Mouse (Mus musculus) forebrain, embryonic 13.5 days (tissue): Measurements from ENCODE around the gene Kantr. TPM values are rescaled to one million over a fixed set of nuclear protein-coding genes. Genes with fewer than 3 reads are reported as not detected.

Experiments
- ATAC-seq: fragments of 200-750 bp; cut with Nextera tagmentation; 2 replicates; pipeline ENCODE4 v1.8.0; 2017
- H3K27ac ChIP-seq: fragments of 300-500 bp; sonication (generic); 2 replicates; pipeline ENCODE4 v1.5.1; 2015; ENCODE audit warnings: inconsistent platforms, mild to moderate bottlenecking, moderate library complexity
- H3K27me3 ChIP-seq: fragments of 300-500 bp; sonication (generic); 2 replicates; pipeline ENCODE4 v1.6.1; 2015; ENCODE audit warnings: mild to moderate bottlenecking, inconsistent platforms
- H3K36me3 ChIP-seq: fragments of 300-500 bp; sonication (generic); 2 replicates; pipeline ENCODE4 v1.6.1; 2015; ENCODE audit warnings: mild to moderate bottlenecking, inconsistent platforms; ENCODE audit not compliant: poor library complexity, severe bottlenecking
- H3K4me1 ChIP-seq: fragments of 300-500 bp; sonication (generic); 2 replicates; pipeline ENCODE4 v1.6.1; 2015; ENCODE audit warnings: inconsistent platforms
- H3K4me2 ChIP-seq: fragments of 300-500 bp; sonication (generic); 2 replicates; pipeline ENCODE4 v1.6.1; 2015; ENCODE audit warnings: inconsistent platforms, mild to moderate bottlenecking, moderate library complexity
- H3K4me3 ChIP-seq: fragments of 300-500 bp; sonication (generic); 2 replicates; pipeline ENCODE4 v1.5.1; 2015; ENCODE audit warnings: mild to moderate bottlenecking, inconsistent platforms
- H3K9ac ChIP-seq: fragments of 300-500 bp; sonication (generic); 2 replicates; pipeline ENCODE4 v1.6.1; 2015; ENCODE audit warnings: mild to moderate bottlenecking, inconsistent platforms
- H3K9me3 ChIP-seq: fragments of 300-500 bp; sonication (generic); replicated peaks from 2 replicates; pipeline ENCODE4 v1.6.1; 2016; ENCODE audit warnings: inconsistent platforms
- WGBS: fragments of 180-500 bp; shearing (Covaris S2); methylation state at CpG from one replicate; pipeline ENCODE4 v1.1.7; 2015; 5-methylcytosine and 5-hydroxymethylcytosine counted together
- polyA plus RNA-seq: library from polyadenylated mRNA; unstranded; fragments of >200 nt; fragmentation: Nextera tagmentation; extraction: Ambion mirVana; gene quantifications from 2 replicates; pipeline ENCODE4 v1.2.1, GENCODE M21; 2015

Gene Kantr
- 21.1 and 21.5 TPM in 2 replicates for polyA plus RNA-seq

GRCm38 (mm10) chrX:152326996-152327688 lies at the start of gene Kantr:
Kantr (minus strand) TSS chrX:152327495.
- 15% methylated on average over 28 of the region's 29 CpGs for WGBS
- peak within 1 kb of the TSS; percentile 71 for H3K9ac ChIP-seq
- H3K4me3 ChIP-seq, result peak within 1 kb of the TSS; percentile 55
- H3K27ac ChIP-seq, result no peak within 1 kb of the TSS
- peak within 1 kb of the TSS; percentile 61 for H3K4me2 ChIP-seq
- peaks cover 8% of the 10 kb centered on the region; the same call in 1 of the 2 replicates for H3K4me1 ChIP-seq
- peaks cover 23% of the 10 kb centered on the region for H3K27me3 ChIP-seq
- H3K9me3 ChIP-seq, result no peaks in the 10 kb centered on the region
- ATAC-seq, result peak; percentile 99
- H3K36me3 ChIP-seq, result no peaks in the 10 kb centered on the region

GRCm38 (mm10) chrX:152368397-152369273 lies 41.3 kb upstream of the Kantr start, which contains the start of gene Gpr173:
Gpr173 (minus strand) TSS chrX:152368704.
- H3K4me1 ChIP-seq, result peaks cover 21% of the 10 kb centered on the region
- H3K27me3 ChIP-seq, result peaks cover 31% of the 10 kb centered on the region
- H3K9me3 ChIP-seq, result no peaks in the 10 kb centered on the region
- H3K27ac ChIP-seq, result peak within 1 kb of the TSS; percentile 78
- H3K9ac ChIP-seq, result peak within 1 kb of the TSS; percentile 76
- no peaks in the 10 kb centered on the region for H3K36me3 ChIP-seq
- peak; percentile 97 for ATAC-seq
- peak within 1 kb of the TSS; percentile 66 for H3K4me2 ChIP-seq
- 17% methylated on average over 21 of the region's 24 CpGs for WGBS
- peak within 1 kb of the TSS; percentile 59 for H3K4me3 ChIP-seq

- peaks cover 21% of the 10 kb centered on the region for H3K4me1 ChIP-seq
- H3K9ac ChIP-seq, result peak overlapping the region; percentile 76
- no peaks in the 10 kb centered on the region for H3K9me3 ChIP-seq
- peak overlapping the region; percentile 78 for H3K27ac ChIP-seq
- ATAC-seq, result peak; percentile 43
- peak overlapping the region; percentile 59 for H3K4me3 ChIP-seq
- WGBS, result 24% methylated on average over 3 of the region's 4 CpGs
- peaks cover 35% of the 10 kb centered on the region for H3K27me3 ChIP-seq
- no peaks in the 10 kb centered on the region for H3K36me3 ChIP-seq
- H3K4me2 ChIP-seq, result peak overlapping the region; percentile 66
Observed at GRCm38 (mm10) chrX:152368054-152368396, 40.7 kb upstream of the Kantr start.

- peaks cover 38% of the 10 kb centered on the region for H3K27me3 ChIP-seq
- no peak overlapping the region for H3K27ac ChIP-seq
- H3K9me3 ChIP-seq, result no peaks in the 10 kb centered on the region
- H3K9ac ChIP-seq, result peak overlapping the region; percentile 37; the same call in 1 of the 2 replicates
- WGBS, result 86% methylated on average over 2 of the region's 2 CpGs
- peaks cover 21% of the 10 kb centered on the region for H3K4me1 ChIP-seq
- peak overlapping the region; percentile 59 for H3K4me3 ChIP-seq
- ATAC-seq, result no peak
- H3K36me3 ChIP-seq, result no peaks in the 10 kb centered on the region
- H3K4me2 ChIP-seq, result peak overlapping the region; percentile 66
Observed at GRCm38 (mm10) chrX:152366418-152366817, 39.1 kb upstream of the Kantr start.

- H3K36me3 ChIP-seq, result no peaks in the 10 kb centered on the region
- peaks cover 18% of the 10 kb centered on the region; the same call in 1 of the 2 replicates for H3K27me3 ChIP-seq
Observed at GRCm38 (mm10) chrX:152352553-152353153, 25.4 kb upstream of the Kantr start.

GRCm38 (mm10) chrX:152347041-152347440 lies 19.7 kb upstream of the Kantr start:
- peaks cover 12% of the 10 kb centered on the region for H3K36me3 ChIP-seq
- 97% methylated on average over 14 of the region's 14 CpGs for WGBS
- H3K27ac ChIP-seq, result no peak overlapping the region
- no peak for ATAC-seq
- no peak overlapping the region for H3K4me2 ChIP-seq
- H3K4me1 ChIP-seq, result no peaks in the 10 kb centered on the region
- H3K9ac ChIP-seq, result no peak overlapping the region
- peaks cover 47% of the 10 kb centered on the region for H3K27me3 ChIP-seq
- H3K4me3 ChIP-seq, result no peak overlapping the region
- H3K9me3 ChIP-seq, result no peaks in the 10 kb centered on the region

More at GRCm38 (mm10) chrX:152352553-152353153, 25.4 kb upstream of the Kantr start:
- no peaks in the 10 kb centered on the region for H3K9me3 ChIP-seq
- no peak overlapping the region for H3K9ac ChIP-seq
- ATAC-seq, result peak; percentile 83
- WGBS, result 23% methylated on average over 5 of the region's 5 CpGs
- no peaks in the 10 kb centered on the region for H3K4me1 ChIP-seq
- H3K4me2 ChIP-seq, result no peak overlapping the region
- no peak overlapping the region for H3K27ac ChIP-seq
- no peak overlapping the region for H3K4me3 ChIP-seq

- Histone ChIP-seq H3K9ac (no peak overlapping the region), H3K27me3 (peaks cover 48% of the 10 kb centered on the region), H3K4me3 (no peak overlapping the region), H3K4me2 (no peak overlapping the region), H3K27ac (no peak overlapping the region), H3K36me3 (peaks cover 12% of the 10 kb centered on the region), H3K9me3 (no peaks in the 10 kb centered on the region), H3K4me1 (no peaks in the 10 kb centered on the region)
- ATAC-seq, result no peak
- 92% methylated on average over 15 of the region's 15 CpGs for WGBS
Observed at GRCm38 (mm10) chrX:152346587-152346986, 19.3 kb upstream of the Kantr start.

- ATAC-seq, result no peak
- H3K9me3 ChIP-seq, result no peaks in the 10 kb centered on the region
- H3K36me3 ChIP-seq, result peaks cover 31% of the 10 kb centered on the region
- H3K27ac ChIP-seq, result peak overlapping the region; percentile 88
- H3K4me2 ChIP-seq, result peak overlapping the region; percentile 50
- 31% methylated on average over 6 of the region's 6 CpGs for whole genome bisulfite sequencing
- peaks cover 16% of the 10 kb centered on the region for H3K4me1 ChIP-seq
- H3K4me3 ChIP-seq, result peak overlapping the region; percentile 60
- no peak overlapping the region for H3K9ac ChIP-seq
- peaks cover 62% of the 10 kb centered on the region for H3K27me3 ChIP-seq
Observed at GRCm38 (mm10) chrX:152342903-152343302, 15.6 kb upstream of the Kantr start.

- peaks cover 63% of the 10 kb centered on the region for H3K27me3 ChIP-seq
- 17% methylated on average over 25 of the region's 27 CpGs for WGBS
- ATAC-seq, result peak; percentile 98
Observed at GRCm38 (mm10) chrX:152342358-152342901, 15.1 kb upstream of the Kantr start, which contains the start of gene Tspyl2. Tspyl2 (minus strand) TSS chrX:152342425.

GRCm38 (mm10) chrX:152341496-152341895 lies 14.2 kb upstream of the Kantr start:
- Histone ChIP-seq H3K27me3 (peaks cover 66% of the 10 kb centered on the region), H3K4me3 (peak overlapping the region; percentile 60), H3K9ac (peak overlapping the region; percentile 81), H3K4me1 (peaks cover 27% of the 10 kb centered on the region), H3K36me3 (peaks cover 24% of the 10 kb centered on the region), H3K27ac (peak overlapping the region; percentile 82), H3K9me3 (no peaks in the 10 kb centered on the region), H3K4me2 (peak overlapping the region; percentile 70)
- no peak for ATAC-seq
- 38% methylated on average over 11 of the region's 11 CpGs for WGBS

More at GRCm38 (mm10) chrX:152342358-152342901, 15.1 kb upstream of the Kantr start, which contains the start of gene Tspyl2:
- Histone ChIP-seq H3K27ac (peak within 1 kb of the TSS; percentile 88), H3K36me3 (peaks cover 31% of the 10 kb centered on the region), H3K4me2 (peak within 1 kb of the TSS; percentile 70), H3K4me1 (peaks cover 21% of the 10 kb centered on the region), H3K9ac (peak within 1 kb of the TSS; percentile 81), H3K4me3 (peak within 1 kb of the TSS; percentile 60), H3K9me3 (no peaks in the 10 kb centered on the region)

- Histone ChIP-seq H3K27me3 (peaks cover 40% of the 10 kb centered on the region), H3K4me1 (peaks cover 27% of the 10 kb centered on the region), H3K4me2 (peak overlapping the region; percentile 55), H3K9me3 (no peaks in the 10 kb centered on the region), H3K9ac (peak overlapping the region; percentile 70), H3K27ac (peak overlapping the region; percentile 95), H3K4me3 (peak overlapping the region; percentile 21), H3K36me3 (peaks cover 18% of the 10 kb centered on the region)
- 12% methylated on average over 32 of the region's 33 CpGs for WGBS
- peak; percentile 99 for ATAC-seq
Observed at GRCm38 (mm10) chrX:152336546-152337332, 9.4 kb upstream of the Kantr start.
